Mouse (Mus musculus) cerebellum, postnatal 25 days (tissue): Measurements from ENCODE around the gene Gm8138.
A peak's percentile ranks its signal among the peaks of the same experiment; 100 is the strongest.
"Not testable (repeated sequence)": the region's sequence is repeated elsewhere in the genome, so short reads cannot be mapped to it uniquely, and the experiment has no call there.

ENCODE experiments used
- DNase-seq, 2 experiments: peaks; one replicate each; pipeline ENCODE4 v3.0.0; 2021; ENCODE audit warnings: mixed read lengths in 2 of 2

The Gm8138 gene

DNA sequence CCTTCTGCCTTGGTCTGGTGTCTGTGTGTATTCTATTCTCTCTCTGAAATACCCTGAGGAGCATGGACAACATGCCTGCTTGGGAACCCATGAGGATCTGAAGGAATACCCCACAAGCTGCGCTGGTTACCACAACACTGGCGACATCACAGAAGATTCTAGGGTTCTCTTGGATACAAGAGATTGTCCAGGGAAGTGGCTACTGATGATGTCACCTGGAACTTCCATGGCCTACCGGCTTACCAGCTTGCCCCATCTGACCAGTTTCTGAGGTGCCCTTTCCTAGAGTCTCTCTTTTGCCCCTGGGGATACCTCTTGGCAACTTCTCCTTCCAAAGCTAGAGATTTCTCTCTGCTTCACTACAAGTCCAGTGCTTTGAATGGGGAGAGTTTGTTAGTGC, at the start of gene Gm8138:
Gene Gm8138, minus strand, starts transcription at position 101 of the 400 bp plus-strand sequence.
- not testable (repeated sequence) for DNase-seq

DNA sequence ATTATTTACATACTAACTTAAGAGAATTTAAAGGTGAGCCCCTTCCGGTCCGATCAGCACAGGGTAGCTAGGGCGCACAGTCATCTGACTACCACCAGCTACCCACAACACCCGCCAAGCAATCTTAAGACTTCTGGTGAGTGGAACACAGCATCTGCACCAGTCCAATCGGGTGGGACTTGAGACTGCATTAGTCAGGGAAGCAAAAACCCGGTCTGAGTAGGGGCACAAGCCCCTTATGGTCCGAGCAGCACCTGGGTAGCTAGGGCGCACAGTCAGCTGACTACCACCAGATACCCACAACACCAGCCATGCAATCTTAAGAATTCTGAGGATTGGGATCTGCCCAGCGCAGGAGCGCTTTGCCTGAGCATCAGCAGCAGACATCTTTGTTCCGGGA, 54.4 kb downstream of the Gm8138 start:
- DNase-seq, result peak; percentile 2 to 6
